8 mouse cellular contexts compared by ENCODE assay signal in the genomic region with DNA sequence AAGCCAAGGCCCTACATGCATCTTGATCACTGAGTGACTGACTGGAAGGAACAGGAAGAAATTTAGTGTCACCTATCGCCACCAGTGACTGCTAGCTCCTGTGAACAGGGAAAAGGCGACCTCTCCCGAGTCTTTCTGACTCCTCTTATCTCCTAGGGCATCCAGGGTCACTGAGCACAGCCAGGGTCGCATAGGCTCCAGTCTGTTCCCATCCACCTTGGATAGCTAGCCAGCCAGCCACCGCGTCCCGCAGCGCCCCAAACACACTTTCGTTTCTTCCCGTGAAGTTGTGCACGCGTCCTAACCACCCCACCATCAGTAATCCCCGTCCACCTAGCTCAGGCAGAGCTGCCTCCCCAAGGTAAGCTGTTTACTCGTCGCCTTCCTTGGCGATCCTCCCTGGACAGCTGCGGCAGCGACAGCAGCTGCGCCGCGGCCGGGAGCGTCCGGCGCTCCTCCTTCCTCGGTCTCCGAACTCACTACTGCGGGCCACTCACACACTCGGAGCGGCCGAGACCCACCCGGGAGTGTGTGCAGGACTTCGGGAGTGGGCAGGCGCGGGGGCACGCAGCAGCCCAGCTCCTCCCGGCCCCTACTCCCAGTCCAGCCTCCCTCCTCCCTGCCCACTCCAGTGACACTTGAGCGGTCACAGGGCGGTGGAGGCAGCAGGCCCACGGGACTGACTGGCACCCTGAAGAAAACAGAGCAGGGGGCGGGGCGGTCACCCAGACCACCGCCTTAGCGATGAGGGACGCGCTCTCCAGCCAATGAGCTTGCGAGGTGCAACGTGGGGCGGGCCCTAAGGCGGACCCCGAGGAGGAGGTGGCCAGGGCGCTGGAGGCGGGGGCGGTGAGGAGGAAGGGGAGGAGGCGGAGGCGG. TPM values are rescaled to one million over a fixed set of nuclear protein-coding genes. Genes with fewer than 3 reads are reported as not detected.
DNase-seq lines count a peak whose midpoint lies in the region; ATAC-seq and TF ChIP-seq lines count a peak whose summit lies in the region.

No protein-coding gene starts in this region.

- TF ChIP-seq POLR2A in CH12.LX (IDR thresholded peaks at IDR 0.05; ENCODE audit: low read depth, low read length): peak; percentile 95
- TF ChIP-seq POLR2A in testis, adult 2 months (IDR thresholded peaks at IDR 0.05; ENCODE audit: control insufficient read depth, low read depth, low read length): peak; percentile 69

- H3K4me2 ChIP-seq in CH12.LX (ENCODE audit: insufficient read depth, low read depth, poor library complexity, severe bottlenecking): peak overlapping the region; percentile 30
- H3K4me2 ChIP-seq in forebrain, embryonic 12.5 days: peak overlapping the region; percentile 77
- H3K4me2 ChIP-seq in heart, postnatal 0 days (ENCODE audit: low read depth, low read length): peak overlapping the region; percentile 88
- peak overlapping the region; percentile 92 for H3K4me2 ChIP-seq in liver, embryonic 16.5 days (ENCODE audit: low read depth, low read length)
- H3K4me2 ChIP-seq in neural tube, embryonic 13.5 days: peak overlapping the region; percentile 66

- peak overlapping the region; percentile 78 to 96 (median 85) for H3K4me3 ChIP-seq in CH12.LX (replicated peaks in 1 of 3; ENCODE audit: low read depth in 2 of 3, low read length in 2 of 3, poor library complexity in 1 of 3)
- H3K4me3 ChIP-seq in forebrain, embryonic 12.5 days (replicated peaks): peak overlapping the region; percentile 83
- peak overlapping the region; percentile 79 for H3K4me3 ChIP-seq in heart, postnatal 0 days (ENCODE audit: low read depth, low read length)
- peak overlapping the region; percentile 87 for H3K4me3 ChIP-seq in liver, embryonic 16.5 days (ENCODE audit: low read depth, low read length)
- H3K4me3 ChIP-seq in neural tube, embryonic 13.5 days: peak overlapping the region; percentile 92
- H3K4me3 ChIP-seq in testis, adult 2 months (ENCODE audit: control insufficient read depth, low read depth, low read length): peak overlapping the region; percentile 74

- no peak for TF ChIP-seq EP300 in CH12.LX (IDR thresholded peaks at IDR 0.05; ENCODE audit: low read length)
- peak; percentile 75 for TF ChIP-seq EP300 in heart, postnatal 0 days (IDR thresholded peaks at IDR 0.05; ENCODE audit: low read depth)

- TF ChIP-seq RAD21 in CH12.LX (IDR thresholded peaks at IDR 0.05; ENCODE audit: low read depth, low read length): peak; percentile 17

- dilution Hi-C loops in CH12.LX (cut with MboI; ENCODE audit: extremely low pct_ligation_motif_present, extremely low pct_unique_long_range_greater_than_20kb, low sequenced_read_pairs): no loop called here

- H3K9ac ChIP-seq in CH12.LX (ENCODE audit: insufficient read depth, low read depth): peak overlapping the region; percentile 64
- peak overlapping the region; percentile 87 for H3K9ac ChIP-seq in forebrain, embryonic 12.5 days
- H3K9ac ChIP-seq in heart, postnatal 0 days (replicated peaks; ENCODE audit: low read depth, low read length): peak overlapping the region; percentile 82
- H3K9ac ChIP-seq in liver, embryonic 16.5 days (ENCODE audit: low read depth, low read length): peak overlapping the region; percentile 89
- peak overlapping the region; percentile 95 for H3K9ac ChIP-seq in neural tube, embryonic 13.5 days

- peaks cover 2 to 28% of the 10 kb centered on the region in 2 experiments for H3K4me1 ChIP-seq in CH12.LX (ENCODE audit: control insufficient read depth in 1 of 2, insufficient read depth in 2 of 2)
- H3K4me1 ChIP-seq in forebrain, embryonic 12.5 days: peaks cover 21% of the 10 kb centered on the region
- peaks cover 33% of the 10 kb centered on the region for H3K4me1 ChIP-seq in heart, postnatal 0 days (ENCODE audit: control insufficient read depth, insufficient read depth)
- peaks cover 7% of the 10 kb centered on the region; the same call in 1 of the 2 replicates for H3K4me1 ChIP-seq in liver, embryonic 16.5 days (ENCODE audit: control insufficient read depth, low read depth, low read length)
- H3K4me1 ChIP-seq in neural tube, embryonic 13.5 days (replicated peaks): peaks cover 30% of the 10 kb centered on the region
- H3K4me1 ChIP-seq in testis, adult 2 months (ENCODE audit: control insufficient read depth, insufficient read depth, low read length): peaks cover 11% of the 10 kb centered on the region

- DNase-seq in CH12.LX (ENCODE audit: extremely low read depth): peak; percentile 100
- peak; percentile 91 for DNase-seq in c-Kit-positive CD71-positive TER-119-negative erythroid progenitor cells, embryonic 14.5 days (ENCODE audit: low read depth)
- DNase-seq in heart, postnatal 0 days (ENCODE audit: low spot score): peak; percentile 96
- peak; percentile 100 for DNase-seq in kidney, postnatal 4 days

- in situ Hi-C loops in CH12.LX (cut with MboI; ENCODE audit: low pct_ligation_motif_present, low pct_unique_long_range_greater_than_20kb, low sequenced_read_pairs): loop anchor here (5.0 to 10.0 kb wide), 3 partner anchors 43 to 785 kb away; no protein-coding TSS in a partner anchor

- H3K36me3 ChIP-seq in CH12.LX (replicated peaks in 1 of 2; ENCODE audit: control insufficient read depth in 1 of 2, insufficient read depth in 1 of 2, low read length in 1 of 2): no peaks in the 10 kb centered on the region
- no peaks in the 10 kb centered on the region for H3K36me3 ChIP-seq in forebrain, embryonic 12.5 days (replicated peaks)
- no peaks in the 10 kb centered on the region for H3K36me3 ChIP-seq in heart, postnatal 0 days (replicated peaks; ENCODE audit: control insufficient read depth, insufficient read depth, low read length)
- no peaks in the 10 kb centered on the region for H3K36me3 ChIP-seq in liver, embryonic 16.5 days (ENCODE audit: control insufficient read depth, insufficient read depth)
- no peaks in the 10 kb centered on the region for H3K36me3 ChIP-seq in neural tube, embryonic 13.5 days
- no peaks in the 10 kb centered on the region for H3K36me3 ChIP-seq in testis, adult 2 months (ENCODE audit: control insufficient read depth, insufficient read depth, low read length)

- under 1% methylated on average over 53 of the region's 56 CpGs for WGBS in forebrain, embryonic 12.5 days
- under 1% methylated on average over 49 of the region's 56 CpGs for WGBS in heart, postnatal 0 days
- WGBS in liver, embryonic 16.5 days (ENCODE audit: insufficient replicate concordance): under 1% methylated on average over 51 of the region's 56 CpGs
- under 1% methylated on average over 52 of the region's 56 CpGs for WGBS in neural tube, embryonic 13.5 days

- peak; percentile 98 for ATAC-seq in forebrain, embryonic 12.5 days (ENCODE audit: low FRiP score)
- ATAC-seq in heart, postnatal 0 days (ENCODE audit: insufficient read depth, low read depth): peak; percentile 97
- peak; percentile 97 for ATAC-seq in liver, embryonic 16.5 days (ENCODE audit: low read depth)
- peak; percentile 96 for ATAC-seq in neural tube, embryonic 13.5 days (ENCODE audit: low read depth)

- TF ChIP-seq CTCF in CH12.LX (conservative IDR thresholded peaks at IDR 0.05 in 1 of 2, IDR thresholded peaks at IDR 0.05 in 1 of 2; ENCODE audit: low read depth in 2 of 2, low read length in 2 of 2): peak in 1 of 2 experiments; percentile 19; a peak in 2 of 4 replicates
- no peak for TF ChIP-seq CTCF in heart, postnatal 0 days (IDR thresholded peaks at IDR 0.05; ENCODE audit: low read depth)
- no peak for TF ChIP-seq CTCF in testis, adult 2 months (IDR thresholded peaks at IDR 0.05; ENCODE audit: control insufficient read depth, insufficient read depth, insufficient replicate concordance, low read depth, low read length)

- no peaks in the 10 kb centered on the region for H3K9me3 ChIP-seq in CH12.LX (replicated peaks; ENCODE audit: low read length)
- H3K9me3 ChIP-seq in forebrain, embryonic 12.5 days: no peaks in the 10 kb centered on the region
- H3K9me3 ChIP-seq in heart, postnatal 0 days (replicated peaks; ENCODE audit: control insufficient read depth, low read length): no peaks in the 10 kb centered on the region
- H3K9me3 ChIP-seq in liver, embryonic 16.5 days (replicated peaks; ENCODE audit: control insufficient read depth, low read length): no peaks in the 10 kb centered on the region
- no peaks in the 10 kb centered on the region for H3K9me3 ChIP-seq in neural tube, embryonic 13.5 days

- peaks cover 31% of the 10 kb centered on the region for H3K79me2 ChIP-seq in CH12.LX (replicated peaks; ENCODE audit: control insufficient read depth, extremely low read depth, insufficient read depth, poor library complexity, severe bottlenecking)

- peak overlapping the region; percentile 86 for H3K27ac ChIP-seq in CH12.LX (ENCODE audit: insufficient read depth, low read depth)
- peak overlapping the region; percentile 95 for H3K27ac ChIP-seq in forebrain, embryonic 12.5 days
- peak overlapping the region; percentile 96 for H3K27ac ChIP-seq in heart, postnatal 0 days (ENCODE audit: low read depth)
- H3K27ac ChIP-seq in liver, embryonic 16.5 days (ENCODE audit: low read length): peak overlapping the region; percentile 84
- peak overlapping the region; percentile 99 for H3K27ac ChIP-seq in neural tube, embryonic 13.5 days (replicated peaks)
- peak overlapping the region; percentile 84 for H3K27ac ChIP-seq in testis, adult 2 months (ENCODE audit: control insufficient read depth, insufficient read depth, low read depth, low read length)

- H3K27me3 ChIP-seq in CH12.LX (replicated peaks): no peaks in the 10 kb centered on the region
- H3K27me3 ChIP-seq in forebrain, embryonic 12.5 days: no peaks in the 10 kb centered on the region
- no peaks in the 10 kb centered on the region for H3K27me3 ChIP-seq in heart, postnatal 0 days (ENCODE audit: control insufficient read depth, insufficient read depth, low read length)
- no peaks in the 10 kb centered on the region; the same call in 1 of the 2 replicates for H3K27me3 ChIP-seq in liver, embryonic 16.5 days (ENCODE audit: control insufficient read depth, insufficient read depth, low read depth, low read length)
- no peaks in the 10 kb centered on the region for H3K27me3 ChIP-seq in neural tube, embryonic 13.5 days
- H3K27me3 ChIP-seq in testis, adult 2 months (ENCODE audit: control insufficient read depth, insufficient read depth, low read length): peaks cover 2% of the 10 kb centered on the region; the same call in 1 of the 2 replicates

TF ChIP-seq in CH12.LX, 34 proteins besides CTCF, POLR2A, EP300 and RAD21 (continues in another document):
- peak; percentile 87 for TF ChIP-seq TCF12 (IDR thresholded peaks at IDR 0.05; ENCODE audit: low read depth, low read length)
- TF ChIP-seq JUND (conservative IDR thresholded peaks at IDR 0.05; ENCODE audit: low read depth, low read length): no peak

RNA-seq across cellular contexts. Expression of a gene that starts 0.5 kb away (rescaled TPM):
- 63.4 and 71.7 TPM in 2 replicates for total RNA-seq in CH12.LX (2012; rRNA removed)
- total RNA-seq in CH12.LX (2014; rRNA removed): 143 and 153 TPM in 2 replicates
- 130 and 134 TPM in 2 replicates for polyA plus RNA-seq in CH12.LX (2012; ENCODE audit: insufficient read length, low read depth)
- 84.3 and 92.4 TPM in 2 replicates for polyA plus RNA-seq in forebrain, embryonic 12.5 days (2016; fragmentation: Nextera tagmentation; extraction: Ambion mirVana)
- total RNA-seq in heart, postnatal 0 days (2014; rRNA removed; ENCODE audit: low replicate concordance): 34.6 and 39.7 TPM in 2 replicates
- 37.1 and 39.2 TPM in 2 replicates for polyA plus RNA-seq in heart, postnatal 0 days (2015; fragmentation: Nextera tagmentation; extraction: Ambion mirVana)
- polyA plus RNA-seq in liver, embryonic 16.5 days (2015; fragmentation: Nextera tagmentation; extraction: Ambion mirVana): 8.5 and 10.2 TPM in 2 replicates
- polyA plus RNA-seq in neural tube, embryonic 13.5 days (2015; fragmentation: Nextera tagmentation; extraction: Ambion mirVana): 142 and 160 TPM in 2 replicates
- 24.3 and 30.0 TPM in 2 replicates for polyA plus RNA-seq in testis, adult 2 months (2012; rRNA removed)

Comparison
In these comparisons a context has a peak if more than half of its experiments do, and no peak if none do; other contexts are left out.
1. Peak in every context shown above with its lines: DNase-seq, ATAC-seq, H3K4me3 ChIP-seq and H3K27ac ChIP-seq.
2. H3K4me2 ChIP-seq: peak in every context shown above with its lines; median percentile 92 in liver, embryonic 16.5 days; 88 in heart, postnatal 0 days; 77 in forebrain, embryonic 12.5 days; 66 in neural tube, embryonic 13.5 days; 30 in CH12.LX.